Mouse (Mus musculus) granulocyte monocyte progenitor cell, adult 5-6 weeks (primary cell): ENCODE data around the gene Ldhc. TPM values are rescaled to one million over a fixed set of nuclear protein-coding genes. Genes with fewer than 3 reads are reported as not detected.

Experiments used
- ATAC-seq: replicated peaks from 2 replicates; pipeline ENCODE4 v1.8.0; 2016; ENCODE audit warnings: mild to moderate bottlenecking, moderate TSS enrichment, inconsistent platforms; ENCODE audit not compliant: poor library complexity, severe bottlenecking
- total RNA-seq, 2 experiments: library from RNA; stranded (forward) in 1 of 2; stranded (reverse) in 1 of 2; fragments of 200-712, 200-1000 nt in 1 of 2; fragments of >200 nt in 1 of 2; fragmentation: Nextera tagmentation in 1 of 2; gene quantifications; 2 replicates each; pipeline ENCODE4 v1.2.3; 2014 to 2017

Ldhc gene
- total RNA-seq, 2 experiments from 2014 or later = 1.2 to 3.5 TPM

GRCm38 (mm10) chr7:46895511-46895910 is 34.5 kb downstream of the Ldhc start:
- ATAC-seq = peak; percentile 97

- ATAC-seq = no peak
These were observed 38.3 kb downstream of the Ldhc start for GRCm38 (mm10) chr7:46899343-46899742.

GRCm38 (mm10) chr7:46911250-46911649 is 50.2 kb downstream of the Ldhc start:
- peak; percentile 65 for ATAC-seq

- no peak for ATAC-seq
These were observed 55.4 kb downstream of the Ldhc start for GRCm38 (mm10) chr7:46916376-46916775.

GRCm38 (mm10) chr7:46918678-46919371 is 57.8 kb downstream of the Ldhc start:
- no peak for ATAC-seq

- peak; percentile 92 for ATAC-seq
These were observed 58.7 kb downstream of the Ldhc start, which contains the start of gene Tsg101 for GRCm38 (mm10) chr7:46919551-46920176. Tsg101 (minus strand) TSS chr7:46919969.

- no peak for ATAC-seq
These were observed 61.1 kb downstream of the Ldhc start for GRCm38 (mm10) chr7:46922075-46922474.

Other genes starting within 250 kb of the Ldhc start
- gene Sergef, start 221.4 kb upstream of the Ldhc start, total RNA-seq (2014; fragmentation: Nextera tagmentation) = 11.2 and 24.1 TPM in 2 replicates
- 10.4 and 12.4 TPM in 2 replicates for gene Sergef, start 221.4 kb upstream of the Ldhc start, total RNA-seq (2017)
- not detected in 2 replicates for gene Tph1, start 188.7 kb upstream of the Ldhc start, total RNA-seq (2014; fragmentation: Nextera tagmentation)
- gene Tph1, start 188.7 kb upstream of the Ldhc start, total RNA-seq (2017) = 0.15 TPM in 1 of 2 replicates, not detected in the other
- 23.5 and 23.9 TPM in 2 replicates for gene Saal1, start 150.5 kb upstream of the Ldhc start, total RNA-seq (2014; fragmentation: Nextera tagmentation)
- 14.9 and 18.1 TPM in 2 replicates for gene Saal1, start 150.5 kb upstream of the Ldhc start, total RNA-seq (2017)
- not detected in 2 replicates for gene Saa3, start 145.5 kb upstream of the Ldhc start, total RNA-seq (2014; fragmentation: Nextera tagmentation)
- 1.2 TPM in 1 of 2 replicates, not detected in the other for gene Saa3, start 145.5 kb upstream of the Ldhc start, total RNA-seq (2017)
- not detected in 2 replicates for gene Saa4, start 128.6 kb upstream of the Ldhc start, total RNA-seq (2014; fragmentation: Nextera tagmentation)
- not detected in 2 replicates for gene Saa4, start 128.6 kb upstream of the Ldhc start, total RNA-seq (2017)
- not detected in 2 replicates for gene Saa1, start 118.2 kb upstream of the Ldhc start, total RNA-seq (2014; fragmentation: Nextera tagmentation)
- not detected in 2 replicates for gene Saa1, start 118.2 kb upstream of the Ldhc start, total RNA-seq (2017)
- gene Saa2, start 109.4 kb upstream of the Ldhc start, total RNA-seq (2014; fragmentation: Nextera tagmentation) = not detected in 2 replicates
- gene Saa2, start 109.4 kb upstream of the Ldhc start, total RNA-seq (2017) = not detected in 2 replicates
- 17.0 and 32.8 TPM in 2 replicates for gene Hps5, start 65.1 kb upstream of the Ldhc start, total RNA-seq (2014; fragmentation: Nextera tagmentation)
- 19.1 and 27.6 TPM in 2 replicates for gene Hps5, start 65.1 kb upstream of the Ldhc start, total RNA-seq (2017)
- 30.3 and 46.6 TPM in 2 replicates for gene Gtf2h1, start 65.1 kb upstream of the Ldhc start, total RNA-seq (2014; fragmentation: Nextera tagmentation)
- 67.0 and 83.9 TPM in 2 replicates for gene Gtf2h1, start 65.1 kb upstream of the Ldhc start, total RNA-seq (2017)
- gene Ldha, start 19.7 kb upstream of the Ldhc start, total RNA-seq (2014; fragmentation: Nextera tagmentation) = 641 and 708 TPM in 2 replicates
- gene Ldha, start 19.7 kb upstream of the Ldhc start, total RNA-seq (2017) = 507 and 538 TPM in 2 replicates
- 79.0 and 140 TPM in 2 replicates for gene Tsg101, start 58.8 kb downstream of the Ldhc start, total RNA-seq (2014; fragmentation: Nextera tagmentation)
- gene Tsg101, start 58.8 kb downstream of the Ldhc start, total RNA-seq (2017) = 33.1 and 43.8 TPM in 2 replicates
- gene Uevld, start 97.3 kb downstream of the Ldhc start, total RNA-seq (2014; fragmentation: Nextera tagmentation) = 8.7 and 13.5 TPM in 2 replicates
- gene Uevld, start 97.3 kb downstream of the Ldhc start, total RNA-seq (2017) = 9.8 and 12.9 TPM in 2 replicates
- gene Gm9999, start 122.4 kb downstream of the Ldhc start, total RNA-seq (2014; fragmentation: Nextera tagmentation) = not detected in 2 replicates
- not detected in 2 replicates for gene Gm9999, start 122.4 kb downstream of the Ldhc start, total RNA-seq (2017)
- 18.9 and 24.6 TPM in 2 replicates for gene Spty2d1, start 147.2 kb downstream of the Ldhc start, total RNA-seq (2014; fragmentation: Nextera tagmentation)
- 24.6 and 26.6 TPM in 2 replicates for gene Spty2d1, start 147.2 kb downstream of the Ldhc start, total RNA-seq (2017)
- 1.8 and 4.2 TPM in 2 replicates for gene Tmem86a, start 189.4 kb downstream of the Ldhc start, total RNA-seq (2014; fragmentation: Nextera tagmentation)
- 0.99 and 2.7 TPM in 2 replicates for gene Tmem86a, start 189.4 kb downstream of the Ldhc start, total RNA-seq (2017)